ENCODE assay signal across 8 mouse cellular contexts in the genomic region with DNA sequence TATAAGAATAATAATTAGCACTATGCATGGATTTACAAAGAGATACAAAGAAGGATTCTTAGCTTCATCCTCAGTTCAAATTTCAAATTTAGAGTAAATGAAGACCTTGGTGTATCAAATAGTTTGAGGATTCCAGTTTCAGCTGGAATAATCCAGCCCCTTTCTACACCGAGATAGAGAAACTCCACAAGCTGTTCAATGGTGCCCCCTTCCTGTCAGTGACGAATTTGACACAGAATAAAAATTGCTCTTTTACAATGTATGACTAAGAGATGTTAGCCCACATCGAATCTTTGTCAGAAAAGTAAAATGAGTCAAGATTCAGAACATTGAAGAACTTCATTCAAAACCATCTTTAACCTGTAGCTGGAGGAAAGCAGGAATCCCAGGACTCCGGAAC.
DNase-seq lines count a peak whose midpoint lies in the region; ATAC-seq and TF ChIP-seq lines count a peak whose summit lies in the region.

No protein-coding gene starts in this region.

- no peak overlapping the region for H3K9ac ChIP-seq in hindbrain, embryonic 11.5 days (ENCODE audit: low read depth, low read length)
- H3K9ac ChIP-seq in hindbrain, embryonic 12.5 days, result no peak overlapping the region
- H3K9ac ChIP-seq in midbrain, embryonic 13.5 days (replicated peaks), result no peak overlapping the region

- no peak overlapping the region for H3K4me2 ChIP-seq in hindbrain, embryonic 11.5 days (replicated peaks; ENCODE audit: low read depth, low read length)
- no peak overlapping the region for H3K4me2 ChIP-seq in hindbrain, embryonic 12.5 days (replicated peaks)
- H3K4me2 ChIP-seq in midbrain, embryonic 13.5 days (replicated peaks), result no peak overlapping the region

- peak; percentile 48; the same call in 1 of the 2 replicates for TF ChIP-seq CTCF in cortical plate, adult 2 months (IDR thresholded peaks at IDR 0.05; ENCODE audit: extremely low read depth, insufficient read depth, low read length)

- H3K4me1 ChIP-seq in hindbrain, embryonic 11.5 days (replicated peaks; ENCODE audit: control insufficient read depth, insufficient read depth, low read length), result no peaks in the 10 kb centered on the region
- H3K4me1 ChIP-seq in hindbrain, embryonic 12.5 days, result no peaks in the 10 kb centered on the region
- H3K4me1 ChIP-seq in cortical plate, adult 2 months (ENCODE audit: control insufficient read depth, insufficient read depth, low read length), result no peaks in the 10 kb centered on the region
- H3K4me1 ChIP-seq in midbrain, embryonic 13.5 days (replicated peaks), result no peaks in the 10 kb centered on the region

- no peak overlapping the region for H3K27ac ChIP-seq in hindbrain, embryonic 11.5 days (ENCODE audit: low read depth, low read length)
- H3K27ac ChIP-seq in hindbrain, embryonic 12.5 days, result no peak overlapping the region
- no peak overlapping the region for H3K27ac ChIP-seq in cortical plate, adult 2 months (ENCODE audit: insufficient read depth, low read length)
- H3K27ac ChIP-seq in midbrain, embryonic 13.5 days, result no peak overlapping the region

- no peak for TF ChIP-seq POLR2A in cortical plate, adult 2 months (IDR thresholded peaks at IDR 0.05; ENCODE audit: extremely low read depth, insufficient read depth, low read length)

- H3K27me3 ChIP-seq in hindbrain, embryonic 11.5 days (ENCODE audit: control insufficient read depth, insufficient read depth, low read length), result no peaks in the 10 kb centered on the region
- H3K27me3 ChIP-seq in hindbrain, embryonic 12.5 days, result no peaks in the 10 kb centered on the region
- no peaks in the 10 kb centered on the region for H3K27me3 ChIP-seq in midbrain, embryonic 13.5 days

- ATAC-seq in hindbrain, embryonic 11.5 days (ENCODE audit: low FRiP score), result no peak
- ATAC-seq in hindbrain, embryonic 12.5 days (ENCODE audit: low FRiP score), result no peak
- ATAC-seq in midbrain, embryonic 13.5 days, result peak; percentile 53; the same call in 1 of the 2 replicates
- ATAC-seq in erythroid progenitor cell, adult 5-6 weeks (replicated peaks; ENCODE audit: low FRiP score, poor library complexity, severe bottlenecking), result no peak

- no peak overlapping the region for H3K4me3 ChIP-seq in hindbrain, embryonic 11.5 days (ENCODE audit: low read depth, low read length)
- no peak overlapping the region for H3K4me3 ChIP-seq in hindbrain, embryonic 12.5 days
- H3K4me3 ChIP-seq in cortical plate, adult 2 months (ENCODE audit: insufficient read depth, low read length), result no peak overlapping the region
- H3K4me3 ChIP-seq in midbrain, embryonic 13.5 days (replicated peaks), result no peak overlapping the region

- 39% methylated on average over 4 of the region's 4 CpGs for WGBS in hindbrain, embryonic 11.5 days
- 46% methylated on average over 4 of the region's 4 CpGs for WGBS in hindbrain, embryonic 12.5 days
- WGBS in midbrain, embryonic 13.5 days, result 34% methylated on average over 4 of the region's 4 CpGs

- DNase-seq in hindbrain, embryonic 11.5 days (ENCODE audit: low spot score), result peak; percentile 50
- peak; percentile 16 for DNase-seq in ES-CJ7 (ENCODE audit: low read depth, low spot score)
- DNase-seq in kidney, postnatal 4 days, result peak; percentile 25 to 47
- DNase-seq in right cerebral cortex, postnatal 36 days (ENCODE audit: low spot score in 2 of 2), result no peak

- no peaks in the 10 kb centered on the region for H3K36me3 ChIP-seq in hindbrain, embryonic 11.5 days (ENCODE audit: control insufficient read depth, insufficient read depth, low read length)
- no peaks in the 10 kb centered on the region for H3K36me3 ChIP-seq in hindbrain, embryonic 12.5 days
- H3K36me3 ChIP-seq in midbrain, embryonic 13.5 days, result no peaks in the 10 kb centered on the region

- no peaks in the 10 kb centered on the region for H3K9me3 ChIP-seq in hindbrain, embryonic 11.5 days (ENCODE audit: control insufficient read depth, low read length)
- H3K9me3 ChIP-seq in hindbrain, embryonic 12.5 days (replicated peaks), result no peaks in the 10 kb centered on the region
- H3K9me3 ChIP-seq in midbrain, embryonic 13.5 days, result no peaks in the 10 kb centered on the region

Comparison
In these comparisons a context has a peak if more than half of its experiments do, and no peak if none do; other contexts are left out.
1. DNase-seq: peak in hindbrain, embryonic 11.5 days (single experiment), ES-CJ7 (single experiment) and kidney, postnatal 4 days (2 of 2); none in right cerebral cortex, postnatal 36 days (0 of 2).